Mouse (Mus musculus) embryo, embryonic 11.5 days (tissue): ENCODE data around the gene Esr1.

ENCODE experiments used
- DNase-seq: peaks from one replicate; pipeline ENCODE4 v3.0.0-alpha.2; 2012; ENCODE audit warnings: low read depth, low spot score

Gene Esr1

DNA sequence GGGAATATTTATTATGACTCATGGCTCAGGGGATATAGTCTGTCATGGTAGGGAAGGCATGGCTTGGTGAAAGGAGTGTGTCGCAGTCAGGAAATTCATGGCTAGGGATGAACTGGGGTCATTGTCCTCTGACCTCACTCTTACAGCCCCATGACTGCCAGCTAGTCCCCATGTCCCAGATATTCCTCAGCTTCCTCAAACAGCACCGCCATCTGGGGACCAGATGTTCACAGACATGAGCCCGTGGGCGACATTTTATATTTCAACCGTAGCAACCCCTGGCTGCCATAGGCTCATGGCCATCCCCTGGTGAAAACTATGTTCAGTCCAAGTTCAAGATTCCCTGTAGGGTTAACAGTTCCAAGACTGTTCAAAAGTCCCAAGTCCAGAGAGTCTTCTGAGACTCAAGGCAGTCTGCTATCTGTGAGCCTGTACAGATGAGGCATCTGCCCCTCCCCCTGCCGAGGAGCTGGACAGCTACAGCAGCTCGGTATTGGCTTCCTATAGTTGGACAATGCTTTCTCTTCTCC is 83.0 kb downstream of the Esr1 start:
- no peak for DNase-seq

DNA sequence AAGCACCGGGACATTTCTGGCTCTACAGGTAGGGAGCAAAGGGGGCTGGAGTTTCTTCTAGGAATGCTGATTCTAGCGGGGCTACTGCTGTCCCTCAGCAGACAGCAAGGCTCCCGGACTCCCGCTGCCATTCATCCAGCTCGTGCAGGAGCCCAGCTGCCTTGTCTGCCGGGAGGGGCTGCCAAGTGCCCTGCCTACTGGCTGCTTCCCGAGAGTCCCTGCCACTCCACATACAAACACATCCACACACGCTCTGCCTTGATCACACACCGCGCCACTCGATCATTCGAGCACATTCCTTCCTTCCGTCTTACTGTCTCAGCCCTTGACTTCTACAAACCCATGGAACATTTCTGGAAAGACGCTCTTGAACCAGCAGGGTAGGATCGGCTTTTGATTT is 98.5 kb downstream of the Esr1 start:
- no peak for DNase-seq

DNA sequence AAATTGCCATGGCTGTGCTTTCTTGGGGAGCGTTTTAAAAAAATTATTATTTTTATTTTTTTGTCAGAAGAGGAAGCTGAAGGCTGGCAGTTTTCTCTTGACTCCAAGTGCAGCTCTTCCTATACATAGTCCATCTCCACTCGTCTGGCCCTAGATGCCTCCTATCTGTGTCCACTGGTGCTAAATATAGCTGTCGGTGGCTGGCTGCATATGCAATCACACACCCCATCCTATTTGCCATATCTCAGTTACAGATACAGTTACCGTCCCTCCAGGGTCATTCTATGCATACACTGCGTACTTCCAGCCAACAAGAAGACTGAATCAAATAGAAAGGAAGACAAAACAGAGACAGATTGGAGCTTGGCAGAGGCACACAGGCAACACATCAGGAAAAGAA is 100.0 kb downstream of the Esr1 start:
- no peak for DNase-seq

DNA sequence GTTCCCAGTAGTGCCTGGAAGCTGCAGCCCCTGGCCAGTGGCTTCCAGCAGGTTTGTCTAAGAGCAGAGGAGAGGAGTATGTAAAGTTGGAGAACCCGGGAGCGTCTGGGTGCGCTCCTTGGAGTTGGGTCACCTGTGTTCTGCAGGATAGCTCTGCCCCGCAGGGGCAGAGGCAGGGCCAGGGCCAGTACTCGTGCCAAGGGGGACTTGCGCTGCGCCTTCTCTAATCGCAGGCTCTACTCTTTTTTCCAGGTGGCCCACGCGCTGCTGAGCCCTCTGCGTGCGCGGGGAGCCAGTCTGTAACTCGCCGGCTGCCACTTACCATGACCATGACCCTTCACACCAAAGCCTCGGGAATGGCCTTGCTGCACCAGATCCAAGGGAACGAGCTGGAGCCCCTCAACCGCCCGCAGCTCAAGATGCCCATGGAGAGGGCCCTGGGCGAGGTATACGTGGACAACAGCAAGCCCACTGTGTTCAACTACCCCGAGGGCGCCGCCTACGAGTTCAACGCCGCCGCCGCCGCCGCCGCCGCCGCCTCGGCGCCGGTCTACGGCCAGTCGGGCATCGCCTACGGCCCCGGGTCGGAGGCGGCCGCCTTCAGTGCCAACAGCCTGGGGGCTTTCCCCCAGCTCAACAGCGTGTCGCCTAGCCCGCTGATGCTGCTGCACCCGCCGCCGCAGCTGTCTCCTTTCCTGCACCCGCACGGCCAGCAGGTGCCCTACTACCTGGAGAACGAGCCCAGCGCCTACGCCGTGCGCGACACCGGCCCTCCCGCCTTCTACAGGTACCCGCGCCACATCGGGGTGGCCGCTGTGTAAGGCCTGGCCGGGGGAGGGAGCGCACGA is 100.9 kb downstream of the Esr1 start:
- no peak for DNase-seq

DNA sequence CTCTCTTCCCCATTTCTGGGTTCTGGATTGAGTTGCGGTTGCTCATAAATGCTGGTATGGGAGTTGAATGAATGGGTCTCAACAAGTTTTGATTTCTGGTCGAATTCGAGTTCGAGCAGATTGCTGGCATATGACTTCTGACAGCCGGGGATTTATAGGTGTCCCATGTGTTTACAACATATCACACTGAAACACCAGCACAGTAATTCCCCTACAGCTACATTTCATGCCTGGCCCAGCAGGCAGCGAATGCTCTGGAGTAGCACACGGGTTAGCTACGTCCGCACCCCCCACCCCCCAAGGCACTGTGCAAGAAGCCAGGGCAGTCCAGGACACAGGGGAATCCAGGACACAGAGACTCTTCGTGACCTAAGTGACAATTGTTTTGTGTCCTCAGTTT is 102.0 kb downstream of the Esr1 start:
- DNase-seq = no peak

DNA sequence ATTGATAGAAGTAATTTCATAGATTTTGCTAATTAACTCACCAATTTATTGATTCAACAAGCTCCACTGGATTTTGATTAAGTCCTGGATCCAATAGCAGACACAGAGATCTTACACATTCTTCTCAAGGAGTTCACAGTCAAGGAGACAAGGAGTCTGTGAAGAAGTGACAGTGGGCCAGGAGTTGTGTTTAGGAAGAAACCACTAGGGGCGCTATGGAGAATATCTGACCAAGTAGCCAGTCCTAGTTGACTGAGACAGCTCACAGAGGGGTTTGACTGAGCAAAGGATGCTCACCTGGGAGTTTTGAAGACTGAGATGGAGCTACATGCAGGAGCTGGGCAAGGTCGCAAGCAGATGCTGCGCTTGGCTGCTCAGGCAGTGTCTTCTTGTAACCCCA is 113.5 kb downstream of the Esr1 start:
- no peak for DNase-seq

DNA sequence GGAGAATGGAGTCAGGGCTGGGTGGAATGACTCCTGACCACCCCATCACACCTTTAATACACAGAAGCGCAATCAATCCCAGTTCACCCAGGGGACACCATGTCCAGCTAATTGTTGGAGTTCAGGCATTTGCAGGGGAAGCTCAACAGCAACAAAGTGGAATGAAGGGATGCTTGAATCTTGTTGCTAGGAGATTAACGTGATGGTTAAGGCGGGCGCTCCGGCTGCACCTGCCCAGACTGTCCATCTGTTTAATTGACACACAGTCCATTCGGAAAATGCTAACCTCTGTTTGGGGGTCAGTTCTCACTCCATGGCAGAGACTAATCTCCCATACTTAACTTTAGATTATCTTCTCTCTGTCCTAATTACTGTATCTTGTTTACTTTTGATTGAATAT is 114.7 kb downstream of the Esr1 start:
- DNase-seq = no peak

DNA sequence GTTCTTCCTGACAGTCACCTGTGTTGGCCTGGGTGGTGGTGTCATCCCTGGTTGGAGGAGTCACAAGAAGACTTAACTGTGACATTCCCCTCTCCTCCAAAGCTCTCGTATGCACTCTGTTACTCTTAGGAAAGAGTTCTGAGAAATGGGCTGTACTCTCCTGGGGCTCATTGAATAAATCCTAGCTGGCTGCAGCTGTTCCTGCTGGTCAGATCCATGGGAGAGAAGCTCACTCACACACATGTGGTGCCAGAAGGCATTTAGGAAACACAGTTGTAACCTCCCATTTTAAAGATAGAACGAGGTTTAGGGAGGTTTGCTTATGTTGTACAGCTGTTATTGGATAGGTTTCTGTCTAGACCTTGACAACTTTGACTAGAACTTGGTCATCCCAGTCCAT is 120.9 kb downstream of the Esr1 start:
- no peak for DNase-seq

DNA sequence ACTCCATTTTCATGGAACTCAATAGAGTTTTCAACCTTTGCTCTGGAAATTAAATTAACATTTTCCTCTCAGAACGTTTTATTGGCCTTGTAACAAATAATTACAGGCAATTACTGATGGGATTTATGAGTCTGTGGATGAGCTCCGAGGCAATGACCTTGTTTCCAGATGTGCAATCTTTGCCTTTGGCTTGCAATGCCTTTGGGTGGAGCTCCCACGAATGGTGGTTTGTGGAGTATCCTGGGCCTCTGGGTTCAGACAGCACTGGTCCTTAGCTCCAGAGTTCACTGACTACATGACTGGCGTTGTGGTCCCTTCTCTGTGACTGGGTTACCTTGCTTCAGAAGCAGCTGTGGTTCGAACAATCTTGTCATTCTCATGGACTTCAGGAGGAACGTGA is 122.6 kb downstream of the Esr1 start:
- no peak for DNase-seq

DNA sequence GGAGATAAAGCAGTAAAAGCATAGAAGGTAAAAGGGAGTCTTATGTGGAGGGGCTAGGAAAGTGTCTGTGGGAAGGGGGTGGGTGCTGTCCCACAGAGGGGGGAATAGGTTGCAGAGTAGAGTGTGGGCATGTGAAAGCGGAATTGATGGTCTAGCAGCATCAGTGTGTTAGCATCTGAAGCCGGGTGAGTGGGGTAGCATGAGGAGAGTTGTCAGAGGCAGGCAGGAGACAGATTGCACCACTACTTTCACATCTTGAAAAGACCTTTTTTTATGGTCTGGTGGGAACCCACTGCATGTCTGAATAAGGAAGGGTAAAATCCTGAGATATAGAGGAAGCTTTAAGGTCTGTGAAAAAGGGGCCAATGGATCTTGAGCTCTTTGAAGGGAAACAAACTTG is 123.5 kb downstream of the Esr1 start:
- DNase-seq = no peak

DNA sequence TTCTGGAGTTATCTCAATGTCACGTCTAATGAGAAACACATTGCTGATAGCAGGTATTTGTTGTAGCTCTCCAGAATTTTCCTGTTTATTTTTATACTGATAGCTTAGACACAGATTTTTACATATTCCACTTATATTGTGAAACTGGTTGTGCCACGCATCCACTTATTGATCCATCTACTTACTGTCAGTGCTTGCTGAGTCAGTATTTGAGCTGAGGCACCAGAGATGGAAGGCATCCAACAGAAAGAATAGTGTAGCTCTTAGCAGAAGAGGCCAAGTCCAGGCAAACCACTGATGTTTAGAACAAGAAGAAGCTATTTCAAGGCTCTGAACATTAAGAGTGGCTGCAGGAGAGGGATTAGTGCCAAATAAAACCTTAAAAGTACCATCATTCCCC is 126.9 kb downstream of the Esr1 start:
- no peak for DNase-seq

DNA sequence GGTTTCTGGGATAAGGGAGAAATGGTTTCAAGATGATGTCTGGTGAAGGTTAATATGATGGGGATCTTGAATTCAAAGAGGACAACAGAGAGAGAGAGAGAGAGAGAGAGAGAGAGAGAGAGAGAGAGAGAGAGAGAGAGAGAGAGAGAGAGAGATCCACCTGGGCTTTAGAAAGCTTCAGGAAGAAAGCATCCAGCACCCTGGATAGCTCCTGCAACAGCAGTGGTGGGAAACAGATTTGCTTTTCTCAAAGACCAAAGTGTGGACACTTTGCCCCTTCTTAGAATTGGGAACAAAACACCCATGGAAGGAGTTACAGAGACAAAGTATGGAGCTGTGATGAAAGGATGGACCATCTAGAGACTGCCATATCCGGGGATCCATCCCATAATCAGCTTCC is 139.7 kb downstream of the Esr1 start:
- peak; percentile 9 for DNase-seq

DNA sequence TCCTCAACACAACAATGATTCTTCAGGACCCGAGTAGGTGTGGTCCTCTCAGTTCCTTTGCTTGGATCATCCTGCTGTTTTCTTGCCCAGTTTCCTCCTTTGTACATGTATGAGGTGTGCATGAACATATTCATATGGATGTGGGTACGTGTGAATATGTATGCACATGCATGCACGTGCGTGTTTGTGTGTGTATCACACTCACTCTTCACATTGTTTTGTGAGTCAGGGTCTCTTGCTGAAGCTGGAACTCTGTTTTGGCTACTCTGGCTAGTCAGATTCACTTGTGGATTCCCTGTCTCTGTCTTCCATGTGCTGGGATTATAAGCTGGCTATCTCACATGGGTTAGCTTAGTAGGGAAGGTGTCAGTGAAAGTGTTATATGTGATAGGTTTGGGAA is 141.6 kb downstream of the Esr1 start:
- no peak for DNase-seq

DNA sequence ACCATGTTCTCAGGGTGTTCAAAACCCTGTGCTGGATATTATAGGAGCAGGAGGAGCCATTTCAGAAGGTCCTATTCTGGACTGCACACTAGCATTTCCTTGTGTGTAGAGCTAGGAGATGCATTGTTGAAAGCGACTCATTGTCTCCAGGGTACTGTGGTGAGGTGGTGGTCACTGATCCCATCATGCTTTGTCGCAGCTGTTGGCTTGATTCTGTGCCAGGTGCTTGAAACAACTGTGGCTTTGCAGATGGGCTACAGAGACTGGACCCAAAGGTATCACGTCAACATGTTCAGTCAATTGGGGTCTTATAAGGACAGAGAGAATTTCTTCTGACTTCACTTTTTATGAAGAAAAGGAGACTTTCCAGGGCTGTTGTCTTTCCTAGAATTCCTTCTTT is 164.1 kb downstream of the Esr1 start:
- no peak for DNase-seq

DNA sequence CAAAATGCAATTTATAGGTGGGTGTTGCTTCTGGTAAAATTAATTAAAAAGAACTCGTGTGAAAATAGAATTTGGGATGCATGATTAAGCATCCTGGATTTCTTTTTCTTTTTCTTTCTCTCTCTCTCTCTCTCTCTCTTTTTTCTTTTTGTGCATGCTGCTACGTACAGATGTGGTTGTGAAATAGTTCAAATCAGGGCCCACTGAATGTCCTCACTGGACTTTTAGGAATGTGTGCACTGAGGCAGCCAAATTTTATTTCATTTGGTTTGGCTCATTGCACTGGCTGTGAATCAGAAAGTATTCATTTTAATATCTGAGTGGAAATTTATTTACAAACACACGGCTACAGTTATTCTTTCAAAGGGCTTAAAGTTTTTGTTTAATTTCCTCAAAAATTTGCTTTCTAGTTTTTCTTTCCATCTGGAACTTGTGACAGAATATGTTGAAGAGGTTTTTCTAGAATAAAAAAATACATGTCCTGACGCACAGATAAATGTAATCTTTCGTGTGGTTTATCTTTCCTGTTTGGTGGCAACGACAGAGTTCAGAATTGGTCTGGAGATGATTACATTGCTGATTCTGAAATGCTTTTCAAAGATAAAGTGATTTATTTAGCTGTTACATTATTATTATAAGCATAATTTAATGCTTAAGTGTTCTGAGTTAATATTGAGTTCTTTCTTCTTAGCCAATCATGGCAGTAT is 164.8 kb downstream of the Esr1 start:
- no peak for DNase-seq

DNA sequence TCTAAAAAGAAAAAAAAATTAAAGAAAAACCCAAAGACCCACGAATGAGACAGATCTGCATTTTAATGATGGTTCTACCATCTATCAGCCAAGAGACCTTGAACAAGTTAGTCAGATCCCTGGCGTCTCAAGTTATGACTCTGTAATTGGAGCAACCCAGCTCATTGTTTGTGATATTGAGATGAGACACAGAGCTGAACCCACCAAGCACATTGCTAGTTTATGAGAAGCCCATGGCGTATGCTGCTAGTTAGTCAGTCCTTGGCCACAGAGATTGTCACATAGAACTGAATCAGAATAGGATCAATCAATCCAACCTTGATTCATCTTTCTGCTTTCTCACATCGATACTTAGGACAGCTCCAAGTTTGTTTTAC is 165.3 kb downstream of the Esr1 start:
- DNase-seq = no peak

DNA sequence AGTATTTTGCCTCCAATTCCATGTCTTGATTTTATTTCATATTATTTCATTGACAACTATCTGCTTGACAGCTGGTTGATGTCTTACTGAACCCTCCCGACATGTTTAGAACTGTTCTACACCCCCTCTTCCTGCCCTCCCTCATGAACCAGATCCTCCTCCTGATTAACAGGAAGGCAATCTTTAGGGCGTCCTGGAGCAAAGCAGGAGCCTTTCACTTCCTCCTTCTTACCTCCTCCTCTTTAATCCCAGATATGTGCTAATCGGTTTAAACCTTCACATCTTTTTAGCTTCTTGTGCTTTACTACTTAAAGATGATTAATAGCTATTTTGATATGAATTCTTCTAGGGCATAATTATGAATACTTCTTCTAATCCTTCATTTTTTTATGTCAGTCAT is 166.6 kb downstream of the Esr1 start:
- DNase-seq = no peak

DNA sequence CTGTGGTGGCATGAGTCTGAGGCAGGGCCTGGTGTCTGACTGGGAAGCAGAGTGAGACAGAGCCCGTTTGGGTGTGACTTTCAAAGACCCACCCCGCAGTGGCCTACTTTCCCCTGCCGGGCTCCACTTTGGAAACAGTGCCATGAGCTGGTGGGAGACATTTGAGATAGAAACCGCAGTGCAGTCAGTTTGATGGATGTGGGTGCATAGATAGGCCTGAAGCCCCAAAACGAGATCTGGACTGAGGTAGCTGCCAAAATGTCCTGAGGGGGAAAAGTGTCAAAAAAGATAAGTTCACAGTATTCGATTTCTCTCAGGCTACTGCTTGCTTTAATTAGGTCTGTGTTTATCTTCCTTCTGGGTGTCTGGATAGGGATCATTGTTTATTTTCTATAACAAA is 169.5 kb downstream of the Esr1 start:
- DNase-seq = no peak

DNA sequence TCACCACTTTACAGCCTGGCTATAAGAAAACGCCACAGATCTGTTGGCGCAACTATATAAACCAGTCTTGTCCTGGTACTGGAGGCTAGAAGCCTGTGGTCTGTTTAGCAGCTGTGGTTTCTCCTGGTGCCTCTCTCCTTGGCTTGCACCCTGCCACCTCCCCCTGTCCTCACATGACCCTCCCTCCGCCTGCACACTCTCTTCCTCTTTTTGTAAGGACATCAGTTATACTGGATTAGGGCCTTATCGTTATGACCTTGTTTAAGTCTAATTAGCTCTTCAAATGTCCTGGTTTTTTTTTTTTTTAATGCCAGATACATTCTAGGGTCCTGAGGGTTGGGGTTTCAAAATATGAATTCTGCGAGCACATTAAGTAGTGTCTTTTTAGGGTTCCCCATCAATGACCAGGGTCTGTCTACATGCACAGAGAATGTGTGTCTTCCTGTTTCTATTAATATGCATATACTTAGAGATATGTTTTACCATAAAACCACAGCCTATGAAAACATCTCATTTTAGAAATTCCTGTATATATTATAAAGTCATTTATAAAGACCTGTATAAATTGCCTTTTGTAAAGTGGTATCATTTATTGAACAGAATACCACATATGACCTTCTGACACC is 175.7 kb downstream of the Esr1 start:
- DNase-seq = no peak

DNA sequence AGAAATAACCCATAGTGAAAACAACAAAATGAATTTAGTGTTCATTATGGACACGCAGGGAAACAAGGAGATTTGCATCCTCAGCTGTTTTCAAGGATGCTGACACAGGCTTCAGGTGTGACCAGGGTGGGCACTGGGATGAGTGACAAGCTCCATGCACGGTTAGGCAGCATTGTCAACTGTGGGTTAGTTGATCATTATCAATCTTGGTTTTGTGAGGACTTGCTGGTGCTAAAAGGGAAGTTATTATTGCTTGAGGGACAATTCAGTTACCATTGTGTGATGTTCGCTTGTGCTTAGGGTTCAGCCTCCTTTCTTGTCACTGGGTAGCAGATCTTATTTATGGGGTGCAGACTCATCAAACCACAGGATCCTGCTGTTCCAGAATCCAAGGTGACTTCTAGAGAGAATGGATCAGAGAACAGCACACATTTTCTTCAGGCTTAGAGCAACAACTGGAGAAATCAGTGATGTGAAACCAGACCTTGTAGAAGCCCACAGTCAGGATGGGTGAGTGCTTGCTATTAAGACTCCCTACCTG is 186.9 kb downstream of the Esr1 start:
- no peak for DNase-seq

DNA sequence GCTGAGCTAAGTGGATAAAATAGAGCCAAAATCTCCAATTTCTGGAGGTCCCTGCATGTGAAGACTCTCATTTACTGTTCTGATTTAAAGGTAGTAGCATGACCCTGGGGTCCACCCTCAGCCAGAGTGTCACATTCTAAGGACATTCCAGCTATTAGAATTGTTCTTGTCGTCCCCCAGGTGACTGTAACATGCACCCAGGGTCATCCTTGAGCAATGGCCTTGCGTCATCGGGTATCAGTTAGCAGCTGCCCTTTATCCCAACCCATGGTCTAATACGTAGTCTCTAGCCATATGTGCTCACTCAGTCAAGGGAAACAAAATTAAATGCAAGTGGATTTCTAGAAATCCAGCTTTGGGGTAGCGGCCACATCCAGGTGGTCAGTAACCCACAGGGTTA is 213.0 kb downstream of the Esr1 start:
- DNase-seq = no peak

DNA sequence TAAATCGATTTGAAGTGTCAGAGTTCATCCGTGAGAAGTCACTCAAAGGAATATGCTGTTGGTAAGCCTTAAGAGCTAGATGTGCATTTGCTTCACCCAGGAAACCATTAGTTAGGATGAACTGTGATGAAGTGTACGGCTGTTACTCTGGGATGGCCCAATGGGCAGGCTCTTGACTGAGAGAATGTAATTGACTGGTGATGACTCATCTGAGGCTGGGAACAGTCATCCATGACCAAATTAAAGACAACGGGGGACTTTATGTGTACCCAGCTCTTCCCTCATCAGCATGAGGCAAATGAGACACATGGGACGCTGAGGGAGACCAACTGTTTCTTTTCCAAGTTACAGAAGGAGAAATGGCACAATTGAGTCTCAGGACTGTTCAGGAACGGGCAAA is 219.2 kb downstream of the Esr1 start:
- DNase-seq = no peak
